Mouse (Mus musculus) T-cell, adult 2 months (primary cell): ENCODE measurements around the gene Prrc2b.

Experiments
- DNase-seq: peaks from one replicate; pipeline ENCODE4 v3.0.0; 2022; ENCODE audit warnings: low spot score

The Prrc2b gene

GRCm38 (mm10) chr2:32160967-32161366 is 10.1 kb downstream of the Prrc2b start:
- peak; percentile 68 for DNase-seq

DNA sequence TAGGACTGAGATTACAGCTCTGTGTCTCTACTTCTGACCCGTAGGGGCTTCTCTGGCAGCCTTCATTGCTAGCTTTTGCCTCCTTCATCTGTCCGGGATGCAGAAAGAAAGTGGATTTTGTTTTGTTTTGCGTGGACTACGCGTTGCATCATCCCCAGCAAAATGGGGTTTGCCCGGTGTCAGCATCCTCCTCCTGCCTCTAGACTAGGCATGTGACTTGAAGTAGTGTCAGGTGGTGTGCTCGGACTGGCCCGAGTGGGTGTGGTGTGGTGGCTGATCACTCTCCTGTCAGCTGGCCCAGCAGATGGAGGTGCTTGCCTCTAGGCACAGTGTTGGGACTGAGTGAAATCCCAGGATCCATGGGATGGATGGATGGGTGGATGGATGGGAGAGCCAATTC is 11.2 kb downstream of the Prrc2b start:
- no peak for DNase-seq

DNA sequence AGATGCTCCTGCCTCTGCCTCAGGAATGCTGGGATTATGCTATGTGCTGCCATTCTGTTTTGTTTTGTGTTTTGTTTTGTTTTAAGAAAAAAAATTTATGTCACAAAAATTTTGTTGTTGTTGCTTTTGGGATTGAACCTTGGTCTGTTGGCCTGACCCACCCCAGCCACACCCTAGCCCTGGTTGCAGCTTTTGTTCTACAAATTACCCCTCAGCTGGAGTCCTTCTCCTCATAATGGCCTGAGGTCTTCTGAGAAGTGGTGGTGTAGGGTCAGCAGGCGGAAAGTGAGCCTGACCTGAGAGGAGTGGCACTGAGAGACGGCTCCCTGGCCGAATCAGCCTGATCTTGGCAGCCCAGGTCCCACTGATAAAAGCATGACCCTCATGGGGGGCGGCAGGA is 11.8 kb downstream of the Prrc2b start:
- DNase-seq: no peak

- no peak for DNase-seq
Observed at GRCm38 (mm10) chr2:32163057-32163456, 12.2 kb downstream of the Prrc2b start.

DNA sequence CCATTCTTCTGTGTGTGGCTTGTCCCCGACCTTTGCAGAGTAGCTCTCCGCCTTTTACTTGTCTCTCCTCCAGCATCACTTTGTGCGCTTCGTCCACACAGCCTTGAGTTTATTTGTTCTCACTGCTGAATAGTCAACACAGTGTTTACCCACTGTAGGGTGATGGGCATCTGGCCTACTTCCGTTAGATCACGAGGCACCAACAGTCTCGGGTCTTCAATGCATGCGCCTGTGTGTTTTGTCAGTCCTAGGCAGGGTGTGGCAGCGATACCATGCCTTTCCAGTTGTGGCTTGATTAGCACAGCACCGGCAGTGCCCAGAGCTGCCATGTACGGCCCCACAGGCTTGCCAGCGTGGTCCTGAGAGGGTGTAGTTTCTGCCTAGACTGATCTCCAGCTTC is 13.6 kb downstream of the Prrc2b start:
- peak; percentile 49 for DNase-seq

DNA sequence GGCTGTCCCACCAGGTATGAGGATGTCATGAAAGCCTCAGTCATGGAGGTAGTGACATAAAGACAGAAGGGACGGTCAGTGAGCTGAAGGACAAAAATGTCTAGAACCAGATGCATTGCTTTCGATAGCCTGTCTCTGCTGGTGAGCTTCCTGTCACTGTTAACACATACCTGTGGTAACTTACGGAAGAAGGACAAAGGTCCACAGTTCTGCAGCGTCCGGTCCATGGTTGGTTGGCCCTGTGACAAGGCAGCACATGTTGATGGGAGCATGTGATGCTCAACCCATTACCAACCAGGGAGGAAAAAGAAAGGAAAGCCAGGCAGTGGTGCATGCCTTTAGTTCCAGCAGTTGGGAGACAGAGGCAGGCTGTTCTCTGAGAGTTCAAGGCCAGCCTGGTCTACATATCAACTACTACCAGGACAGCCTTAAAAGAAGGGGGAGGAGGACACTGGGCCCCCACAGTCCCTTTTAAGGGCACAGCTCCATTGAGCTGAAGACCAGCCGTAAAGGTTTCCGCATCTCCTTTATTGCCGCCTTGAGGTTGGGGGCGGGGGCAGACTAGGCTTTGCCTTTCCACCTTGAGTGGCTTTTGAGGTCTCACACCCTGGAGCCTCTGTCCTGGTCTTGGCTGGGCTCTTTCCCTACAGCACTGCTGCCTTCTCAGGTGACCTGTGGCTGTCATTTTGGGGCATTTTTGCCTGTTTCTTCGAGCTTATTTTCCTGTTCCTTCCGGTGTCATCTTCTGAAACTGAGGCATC is 14.3 kb downstream of the Prrc2b start:
- peak; percentile 48 for DNase-seq

DNA sequence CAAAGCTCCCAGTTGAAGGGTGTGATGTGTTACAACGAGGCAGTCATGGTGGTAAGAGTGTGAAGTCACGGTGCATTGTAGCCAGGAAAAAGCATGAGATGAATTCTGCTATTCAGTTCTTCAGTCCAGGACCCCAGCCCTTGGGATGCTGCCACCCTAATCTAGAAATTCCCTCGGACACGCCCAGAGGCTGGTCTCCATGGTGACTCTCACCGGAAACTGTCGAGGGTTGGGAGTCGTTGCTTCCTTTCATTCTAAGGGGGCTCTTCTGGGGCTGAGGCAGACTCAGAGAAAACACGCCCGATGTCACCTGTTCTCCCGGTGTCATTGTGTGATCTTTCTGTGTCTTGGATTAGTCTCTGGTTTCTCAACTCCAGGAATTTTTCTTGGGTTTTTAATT is 15.7 kb downstream of the Prrc2b start:
- DNase-seq: peak; percentile 38

DNA sequence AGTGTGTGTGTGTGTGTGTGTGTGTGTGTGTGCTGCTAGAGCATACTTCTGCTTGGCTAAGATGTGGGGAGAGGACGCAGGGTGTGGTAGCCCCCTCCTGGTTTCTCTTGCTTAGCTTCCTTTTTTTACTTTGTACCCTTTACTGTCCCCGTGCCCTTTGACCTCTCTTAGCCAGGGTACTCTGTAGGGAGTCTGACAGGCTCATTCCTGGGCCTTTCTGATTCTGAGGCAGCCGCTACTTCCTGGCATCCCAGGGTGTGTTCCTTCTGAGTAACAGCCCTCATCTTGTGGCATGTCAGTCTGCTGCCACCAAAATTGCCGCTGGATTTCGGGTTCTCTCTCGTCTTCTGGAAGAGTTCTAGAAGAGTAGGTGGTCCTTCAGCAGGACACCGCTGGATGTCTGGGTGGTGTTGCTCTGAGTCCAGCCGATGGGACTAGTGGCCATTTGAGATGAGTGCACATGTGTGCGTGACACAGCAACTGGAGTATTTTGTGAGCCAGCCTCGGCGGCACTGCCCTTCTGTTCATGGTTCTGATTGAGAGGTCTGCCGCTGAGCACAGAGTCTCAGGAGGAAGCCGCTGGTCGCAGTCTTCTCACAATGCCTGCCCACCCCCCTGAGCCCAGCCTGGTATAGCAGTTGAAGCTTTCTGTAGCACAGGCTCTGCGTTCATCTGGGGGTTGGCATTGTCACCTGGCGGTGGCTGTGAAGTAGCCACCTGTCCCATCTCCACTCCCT is 16.3 kb downstream of the Prrc2b start:
- DNase-seq: no peak

- peak; percentile 89 for DNase-seq
Observed at GRCm38 (mm10) chr2:32167819-32168218, 16.9 kb downstream of the Prrc2b start.

GRCm38 (mm10) chr2:32169292-32169691 is 18.4 kb downstream of the Prrc2b start:
- DNase-seq: no peak

DNA sequence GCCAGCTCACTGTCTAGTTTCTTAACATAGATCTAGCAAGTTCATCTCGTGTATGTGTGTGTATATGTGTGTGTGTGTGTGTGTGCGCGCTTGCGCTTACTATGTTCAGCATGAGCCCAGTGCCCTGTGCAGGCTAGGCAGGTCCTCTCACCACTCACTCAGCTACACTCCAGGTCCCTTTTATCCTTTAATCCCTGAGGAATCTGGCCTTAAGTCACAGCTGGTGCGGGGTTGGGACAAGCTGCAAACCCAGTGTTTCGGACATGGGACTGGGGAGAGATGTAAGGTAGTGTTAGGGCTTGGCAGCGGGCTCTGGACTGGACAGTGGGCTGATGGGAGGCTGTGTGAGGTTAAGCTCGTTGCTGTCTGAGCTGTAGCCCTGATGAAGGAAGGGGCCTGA is 19.1 kb downstream of the Prrc2b start:
- DNase-seq: no peak

- DNase-seq: no peak
Observed at GRCm38 (mm10) chr2:32171658-32172433, 21.0 kb downstream of the Prrc2b start.

DNA sequence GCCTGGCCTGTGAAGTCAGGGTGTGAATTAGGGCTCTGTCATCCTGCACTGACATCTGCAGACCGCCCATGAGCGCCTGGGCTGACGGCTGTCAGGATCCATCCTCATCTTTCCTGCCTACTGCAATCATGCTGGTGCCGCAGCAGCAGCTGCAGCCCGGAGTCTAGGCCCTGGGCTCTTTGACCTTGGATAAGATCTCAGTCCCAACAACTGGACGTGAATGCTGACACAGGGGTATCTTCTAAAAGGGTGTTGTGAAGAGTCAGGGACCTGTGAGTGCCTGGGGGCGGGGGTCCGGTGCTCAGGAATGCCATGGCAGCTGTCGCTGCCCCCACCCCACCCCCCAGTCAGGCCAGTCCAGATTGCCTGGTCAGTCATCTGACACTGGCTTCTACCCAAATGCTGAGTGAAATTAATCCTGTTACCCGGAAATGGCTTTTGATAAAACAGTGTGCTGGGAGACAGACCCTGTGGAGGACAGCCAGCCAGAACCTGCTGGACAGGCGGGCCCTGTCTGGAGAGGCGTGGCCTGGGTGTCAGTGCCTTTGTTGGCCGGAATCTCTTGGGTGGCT is 23.4 kb downstream of the Prrc2b start:
- DNase-seq: no peak

GRCm38 (mm10) chr2:32175051-32175466 is 24.2 kb downstream of the Prrc2b start:
- DNase-seq: no peak

DNA sequence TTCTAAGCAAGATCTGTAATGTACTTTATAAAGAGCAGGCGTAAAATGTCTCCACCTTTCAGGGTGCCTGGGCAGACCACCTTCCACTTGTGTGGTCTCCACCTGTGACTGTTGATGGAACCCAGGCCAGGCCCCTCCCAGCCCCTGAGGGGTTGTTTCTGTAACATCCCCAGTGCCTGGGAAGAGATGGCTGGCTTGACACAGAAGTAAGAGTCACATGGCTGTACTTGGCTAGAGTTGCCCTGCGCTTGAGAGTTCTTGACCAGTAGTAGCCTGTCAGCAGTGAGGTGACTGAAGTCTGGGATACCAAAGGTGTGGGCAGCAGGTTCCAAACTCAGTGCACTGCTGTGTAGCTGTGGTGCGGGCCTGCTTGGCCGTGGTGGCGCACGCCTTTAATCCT is 24.6 kb downstream of the Prrc2b start:
- DNase-seq: no peak

GRCm38 (mm10) chr2:32176848-32177247 is 26.0 kb downstream of the Prrc2b start:
- DNase-seq: no peak

DNA sequence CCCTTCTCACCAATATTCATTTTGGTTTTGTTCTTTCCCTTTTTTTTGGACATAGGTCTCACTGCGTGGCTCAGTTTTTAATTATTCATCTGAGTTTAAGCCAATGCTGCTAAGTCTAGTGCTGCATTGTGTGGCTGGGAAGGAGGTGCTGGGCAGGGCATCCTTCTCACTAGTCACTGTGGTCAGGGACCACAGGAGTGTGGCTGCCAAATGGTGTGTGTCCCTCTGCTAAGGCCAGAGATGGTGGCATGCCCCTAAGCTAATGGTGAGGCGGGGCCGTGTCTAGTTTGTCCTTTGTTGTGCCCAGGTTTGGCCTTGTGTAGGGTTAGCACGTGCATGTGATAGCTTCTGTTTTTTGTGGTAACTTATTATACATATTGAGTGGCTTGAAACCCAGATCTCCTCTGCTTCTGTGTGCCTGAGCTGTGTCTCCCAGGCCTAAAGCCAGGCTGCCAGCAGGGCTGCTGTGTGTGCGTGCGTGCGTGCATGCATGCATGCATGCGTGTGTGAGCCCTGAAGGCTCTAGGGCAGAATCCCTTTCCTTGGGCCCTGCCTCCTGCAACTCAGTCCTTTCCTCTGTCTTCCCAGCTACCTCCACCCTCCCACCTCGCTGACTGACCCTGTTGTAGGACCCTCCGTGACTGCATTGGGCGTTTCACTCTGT is 26.6 kb downstream of the Prrc2b start:
- no peak for DNase-seq

- no peak for DNase-seq
Observed at GRCm38 (mm10) chr2:32179363-32179762, 28.5 kb downstream of the Prrc2b start.

- no peak for DNase-seq
Observed at GRCm38 (mm10) chr2:32180127-32180526, 29.2 kb downstream of the Prrc2b start.

GRCm38 (mm10) chr2:32181364-32181763 is 30.5 kb downstream of the Prrc2b start:
- peak; percentile 25 for DNase-seq

- DNase-seq: no peak
Observed at GRCm38 (mm10) chr2:32182119-32182518, 31.2 kb downstream of the Prrc2b start.
